In the genomic region with DNA sequence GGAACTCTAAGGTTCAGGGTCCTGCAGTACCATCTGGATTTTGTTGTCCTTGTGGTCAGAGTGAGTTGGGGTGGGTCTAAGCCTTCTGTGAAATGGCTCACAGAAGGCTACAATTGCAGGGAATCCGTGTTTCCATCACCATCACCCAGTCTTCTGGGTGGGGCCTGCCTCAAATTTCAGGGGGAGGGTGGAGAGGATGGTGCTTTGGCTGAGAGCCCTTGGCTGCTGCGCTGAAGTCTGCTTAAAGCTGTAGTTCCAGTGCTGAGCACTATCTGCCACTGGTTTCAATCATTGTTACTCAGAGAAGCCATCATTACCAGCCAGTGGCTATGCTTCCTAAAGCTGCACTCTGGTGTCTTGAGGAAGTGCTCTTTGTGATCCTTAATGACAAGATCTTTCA, we compare ENCODE assay signal across 8 mouse cellular contexts. TPM values are rescaled to one million over a fixed set of nuclear protein-coding genes. Genes with fewer than 3 reads are reported as not detected.
DNase-seq lines count a peak whose midpoint lies in the region; ATAC-seq lines count a peak whose summit lies in the region.

No protein-coding gene starts in this region.

- 20% methylated on average over 2 of the region's 2 CpGs for WGBS in lung, embryonic 15.5 days

- no peak overlapping the region for H3K4me2 ChIP-seq in lung, embryonic 15.5 days

- no peak overlapping the region for H3K9ac ChIP-seq in lung, embryonic 15.5 days

- H3K4me1 ChIP-seq in lung, embryonic 15.5 days = peaks cover 29% of the 10 kb centered on the region

- no peaks in the 10 kb centered on the region for H3K9me3 ChIP-seq in lung, embryonic 15.5 days

- no peaks in the 10 kb centered on the region for H3K27me3 ChIP-seq in lung, embryonic 15.5 days

- no peak for ATAC-seq in lung, embryonic 15.5 days (ENCODE audit: borderline replicate concordance, extremely low read depth, low FRiP score, low TSS enrichment)

- DNase-seq in layer of hippocampus, adult 18-20 months (ENCODE audit: low spot score in 2 of 2) = peak; percentile 11 to 35
- DNase-seq in layer of hippocampus, postnatal 25 days (ENCODE audit: extremely low spot score in 1 of 2, low spot score in 1 of 2) = no peak
- DNase-seq in cerebellum, adult 8-10 months = peak; percentile 38
- peak; percentile 77 for DNase-seq in gastrocnemius, adult 18-20 months (ENCODE audit: low spot score)
- no peak for DNase-seq in B cell, adult 2 months
- no peak for DNase-seq in ovary, adult 18-20 months (ENCODE audit: low spot score)
- DNase-seq in spleen, postnatal 36 days (ENCODE audit: low spot score in 2 of 2) = no peak

- H3K36me3 ChIP-seq in lung, embryonic 15.5 days = peaks cover 11% of the 10 kb centered on the region

- H3K4me3 ChIP-seq in lung, embryonic 15.5 days = no peak overlapping the region

- H3K27ac ChIP-seq in lung, embryonic 15.5 days = 0 out of 2 replicates have a peak overlapping the region, but pooled peaks have one; percentile 19

RNA-seq across cellular contexts. Expression of gene Numa1, which starts 40.6 kb away (rescaled TPM):
- 100 to 1,000 TPM; 108 to 119 TPM for total RNA-seq in layer of hippocampus, adult 18-20 months (2021)
- 10 to 100 TPM; 89.0 to 98.9 TPM for total RNA-seq in layer of hippocampus, postnatal 25 days (2021)
- 10 to 100 TPM; 53.5 to 57.4 TPM for total RNA-seq in gastrocnemius, adult 18-20 months (2021)
- polyA plus RNA-seq in lung, embryonic 15.5 days (2015; fragmentation: Nextera tagmentation; extraction: Ambion mirVana) = 68.9 and 79.4 TPM in 2 replicates

RNA-seq across cellular contexts. Expression of gene Lrrc51, which starts 40.8 kb away (rescaled TPM):
- total RNA-seq in layer of hippocampus, adult 18-20 months (2021) = 1 to 10 TPM; 4.9 to 7.9 TPM
- 1 to 10 TPM; 6.0 to 6.8 TPM for total RNA-seq in layer of hippocampus, postnatal 25 days (2021)
- 1 to 10 TPM; 4.0 to 4.3 TPM for total RNA-seq in gastrocnemius, adult 18-20 months (2021)
- polyA plus RNA-seq in lung, embryonic 15.5 days (2015; fragmentation: Nextera tagmentation; extraction: Ambion mirVana) = 11.8 and 13.5 TPM in 2 replicates

RNA-seq across cellular contexts. Expression of gene Il18bp, which starts 44.0 kb away (rescaled TPM):
- 1 to 10 TPM; 5.6 to 6.1 TPM for total RNA-seq in layer of hippocampus, adult 18-20 months (2021)
- 1 to 10 TPM; 4.0 to 9.1 TPM for total RNA-seq in layer of hippocampus, postnatal 25 days (2021)
- 1 to 10 TPM; 1.5 to 2.3 TPM for total RNA-seq in gastrocnemius, adult 18-20 months (2021)
- polyA plus RNA-seq in lung, embryonic 15.5 days (2015; fragmentation: Nextera tagmentation; extraction: Ambion mirVana) = 2.2 and 2.3 TPM in 2 replicates

Comparison
In these comparisons a context has a peak if more than half of its experiments do, and no peak if none do; other contexts are left out.
1. DNase-seq: peak in layer of hippocampus, adult 18-20 months (2 of 2), cerebellum, adult 8-10 months (single experiment) and gastrocnemius, adult 18-20 months (single experiment); none in layer of hippocampus, postnatal 25 days (0 of 2), B cell, adult 2 months (0 of 2), ovary, adult 18-20 months (single experiment) and spleen, postnatal 36 days (0 of 2).